Mouse (Mus musculus) bone marrow, adult 2 months (tissue): ENCODE measurements at regions not wholly inside any gene's neighbourhood (a gene's known extent, or its start where the extent isn't known, plus 50 kb on each side); places are given as distances from the start of the nearest gene placed in this dataset.

Experiments used
- CTCF ChIP-seq: fragments of 200-500 bp; IDR thresholded peaks from 2 replicates; pipeline ENCODE4 v1.5.1; 2011; ENCODE audit warnings: low read length, control low read depth; ENCODE audit not compliant: control insufficient read depth, insufficient read depth
- POLR2A ChIP-seq: fragments of 200-500 bp; IDR thresholded peaks from 2 replicates; pipeline ENCODE4 v1.6.1; 2011; ENCODE audit warnings: low read depth, mild to moderate bottlenecking, control low read depth, low read length, borderline replicate concordance; ENCODE audit not compliant: control insufficient read depth

DNA sequence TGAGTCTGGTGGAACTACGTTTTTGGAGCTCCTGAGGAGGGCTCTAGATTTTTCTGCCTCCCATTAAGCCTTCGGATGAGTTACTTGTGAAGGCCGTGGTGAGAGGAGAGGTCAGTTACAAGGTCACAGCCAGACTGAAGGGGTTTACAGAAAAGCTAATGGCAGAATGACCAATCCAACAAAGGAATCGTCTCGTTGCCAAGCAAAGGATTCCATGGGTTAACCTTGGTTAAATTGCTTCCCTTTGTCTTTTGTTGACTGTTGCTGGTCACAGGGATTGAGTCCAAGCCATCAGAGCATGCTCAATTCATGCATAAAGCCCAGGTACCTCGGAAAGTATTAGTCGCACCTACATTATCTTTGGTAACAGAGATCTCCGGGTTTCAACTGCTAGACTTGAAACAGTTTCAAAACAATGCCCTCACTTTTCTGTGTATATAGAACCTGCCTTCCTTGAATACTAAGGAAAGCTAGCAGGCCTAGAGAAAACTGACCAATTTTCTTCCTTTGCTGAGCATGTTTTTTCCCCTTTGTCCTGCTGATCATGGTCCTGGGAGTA lies 100.3 kb downstream of the Etaa1 start:
- TF ChIP-seq CTCF (no peak), POLR2A (no peak)
